Mouse (Mus musculus): ENCODE measurements around the gene Dppa4.
"Not testable (repeated sequence)": the region's sequence is repeated elsewhere in the genome, so short reads cannot be mapped to it uniquely, and the experiment has no call there.

Gene Dppa4

GRCm38 (mm10) chr16:48283517-48283916 is at the start of gene Dppa4:
Dppa4 (plus strand) TSS chr16:48283733.
- no peak for DNase-seq

DNA sequence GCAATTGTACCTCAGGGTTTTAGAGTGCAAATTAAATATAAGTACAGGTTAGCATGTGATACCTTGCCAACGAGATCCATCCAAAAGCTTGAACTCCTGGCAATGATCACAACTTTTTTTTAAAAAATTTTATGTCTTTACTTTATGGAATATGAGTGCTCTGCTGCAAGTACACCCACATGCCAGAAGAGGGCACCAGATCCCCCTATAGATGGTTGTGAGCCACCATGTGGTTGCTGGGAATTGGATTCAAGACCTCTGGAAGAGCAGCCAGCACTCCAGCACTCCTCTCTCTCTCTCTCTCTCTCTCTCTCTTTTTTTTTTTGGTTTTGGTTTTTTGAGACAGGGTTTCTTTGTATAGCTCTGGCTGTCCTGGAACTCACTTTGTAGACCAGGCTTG is 48.5 kb upstream of the Dppa4 start:
- DNase-seq: peak in 1 of 2 experiments; percentile 5

GRCm38 (mm10) chr16:48237676-48238075 is 45.9 kb upstream of the Dppa4 start:
- DNase-seq: no peak

GRCm38 (mm10) chr16:48247044-48247661 is 36.4 kb upstream of the Dppa4 start:
- no peak for DNase-seq

DNA sequence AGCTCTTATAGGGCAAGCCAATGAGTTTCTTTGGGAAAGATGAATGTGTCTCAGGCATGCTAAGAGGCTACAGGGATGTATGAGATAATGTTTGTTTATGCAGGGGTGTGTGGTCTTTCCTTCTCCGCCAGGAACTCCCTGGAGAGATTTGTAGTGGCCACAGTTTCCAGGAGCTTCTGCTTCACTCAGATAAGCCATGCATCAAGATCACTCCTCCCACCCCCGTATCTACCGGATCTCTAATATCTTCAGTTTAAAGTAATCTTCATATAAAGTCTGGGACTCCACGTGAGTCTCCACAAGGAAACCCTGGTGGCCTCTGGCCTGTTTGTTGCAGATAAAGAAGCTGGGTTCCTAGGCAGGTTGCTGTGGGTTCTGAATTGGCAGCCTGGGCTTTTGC is 30.7 kb upstream of the Dppa4 start:
- DNase-seq: no peak

DNA sequence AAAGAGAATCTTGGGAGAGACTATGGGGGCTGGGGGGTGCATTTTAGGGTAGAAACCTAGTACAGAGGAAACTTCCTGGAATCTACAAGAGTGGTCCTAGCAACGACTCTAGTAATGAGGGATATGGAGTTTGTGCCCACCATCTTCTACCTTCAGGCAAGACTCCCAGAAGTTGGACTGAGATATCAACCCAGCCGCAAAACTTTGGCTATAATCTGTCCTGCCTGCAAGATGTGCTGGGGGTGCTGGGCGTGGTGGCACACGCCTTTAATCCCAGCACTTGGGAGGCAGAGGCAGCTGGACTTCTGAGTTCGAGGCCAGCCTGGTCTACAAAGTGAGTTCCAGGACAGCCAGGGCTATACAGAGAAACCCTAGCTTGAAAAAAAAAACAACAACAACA is 28.9 kb upstream of the Dppa4 start:
- no peak for DNase-seq

DNA sequence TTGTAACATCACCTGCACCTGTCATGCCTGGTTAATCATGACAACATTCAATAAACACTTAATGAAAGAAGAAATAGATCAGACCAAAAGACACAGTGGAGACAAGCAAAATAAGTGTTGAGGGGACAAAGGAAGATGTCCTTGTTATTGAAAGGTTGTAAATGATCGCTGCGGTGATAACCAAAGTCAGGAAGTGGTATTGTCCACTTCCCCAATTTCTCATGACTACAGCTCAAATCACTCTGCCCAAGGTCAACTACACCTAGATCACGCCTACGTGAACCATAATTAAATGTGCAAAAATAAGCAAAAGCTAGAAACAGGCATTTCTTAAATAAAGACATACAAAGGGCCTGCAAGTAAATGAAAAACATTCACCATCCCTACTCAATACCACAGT is 24.0 kb upstream of the Dppa4 start:
- DNase-seq: no peak

- DNase-seq: no peak
Observed at GRCm38 (mm10) chr16:48262901-48263300, 20.6 kb upstream of the Dppa4 start.

GRCm38 (mm10) chr16:48265856-48266255 is 17.7 kb upstream of the Dppa4 start:
- no peak for DNase-seq

DNA sequence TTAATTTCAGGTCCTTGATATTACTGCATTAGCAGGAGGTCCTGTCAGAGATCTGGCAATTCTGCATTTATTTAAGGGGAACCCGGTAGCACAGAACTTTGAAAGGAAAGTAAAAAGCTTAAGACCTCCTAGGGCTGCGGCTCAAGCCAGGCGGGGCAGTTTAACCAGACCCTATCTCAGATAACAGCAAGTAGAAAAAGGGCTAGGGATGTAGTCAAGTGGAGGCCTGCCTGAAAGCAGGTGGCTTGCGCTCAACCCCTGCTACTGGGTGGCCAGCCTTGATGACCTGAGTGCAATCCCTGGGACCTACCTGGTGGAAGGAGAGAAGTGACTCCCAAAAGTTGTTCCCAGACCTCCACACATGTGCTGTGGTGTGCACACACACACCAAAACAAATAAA is 6.6 kb upstream of the Dppa4 start:
- no peak for DNase-seq

- DNase-seq: no peak
Observed at GRCm38 (mm10) chr16:48280883-48281282, 2.6 kb upstream of the Dppa4 start.

DNA sequence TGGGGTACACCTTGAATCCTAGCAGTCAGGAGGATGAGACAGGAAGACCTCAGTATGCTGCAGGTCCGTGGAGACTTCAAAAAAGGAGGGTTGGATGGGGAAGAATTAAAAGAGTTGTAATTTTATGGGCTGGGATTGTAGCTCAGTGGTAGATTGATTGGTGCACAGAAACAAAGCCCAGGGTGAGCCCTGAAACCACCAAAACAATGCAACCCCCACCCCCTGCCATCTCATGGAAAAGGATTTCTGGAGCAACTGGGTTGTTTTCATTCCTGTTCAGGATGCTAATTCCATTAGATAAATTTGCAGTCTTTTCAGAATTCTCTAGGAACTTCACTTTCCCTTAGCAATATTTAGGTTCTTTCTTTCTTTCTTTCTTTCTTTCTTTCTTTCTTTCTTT is 732 bp upstream of the Dppa4 start:
- DNase-seq: no peak

DNA sequence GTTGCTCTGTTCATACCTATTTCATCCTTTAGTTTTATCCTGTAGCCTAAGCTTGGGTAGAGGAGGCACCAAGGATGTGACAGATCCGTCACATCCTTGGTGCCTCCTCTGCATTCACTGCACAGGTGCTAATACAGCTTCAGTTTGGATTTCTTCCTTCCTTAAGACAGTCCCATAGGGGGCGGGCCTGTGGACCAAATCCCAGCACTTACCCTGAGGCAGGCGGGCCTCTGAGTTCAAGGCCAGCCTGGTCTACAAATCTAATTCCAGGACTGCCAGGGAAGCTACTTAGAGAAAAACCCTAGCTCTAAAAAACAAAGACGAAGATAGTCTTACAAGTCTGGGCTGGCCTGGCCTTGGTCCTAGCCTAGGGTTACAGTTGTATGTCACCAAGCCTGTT is 2.0 kb downstream of the Dppa4 start:
- no peak for DNase-seq

GRCm38 (mm10) chr16:48297384-48298136 is 14.0 kb downstream of the Dppa4 start:
- no peak for DNase-seq

GRCm38 (mm10) chr16:48299884-48300283 is 16.4 kb downstream of the Dppa4 start:
- DNase-seq: no peak

- DNase-seq: no peak
Observed at GRCm38 (mm10) chr16:48303509-48303908, 20.0 kb downstream of the Dppa4 start, which contains the start of gene Dppa2. Dppa2 (plus strand) TSS chr16:48303908.

- peak; percentile 6 to 20 for DNase-seq
Observed at GRCm38 (mm10) chr16:48303983-48304382, 20.4 kb downstream of the Dppa4 start.

- not testable (repeated sequence) for DNase-seq
Observed at GRCm38 (mm10) chr16:48308916-48309315, 25.4 kb downstream of the Dppa4 start.

DNA sequence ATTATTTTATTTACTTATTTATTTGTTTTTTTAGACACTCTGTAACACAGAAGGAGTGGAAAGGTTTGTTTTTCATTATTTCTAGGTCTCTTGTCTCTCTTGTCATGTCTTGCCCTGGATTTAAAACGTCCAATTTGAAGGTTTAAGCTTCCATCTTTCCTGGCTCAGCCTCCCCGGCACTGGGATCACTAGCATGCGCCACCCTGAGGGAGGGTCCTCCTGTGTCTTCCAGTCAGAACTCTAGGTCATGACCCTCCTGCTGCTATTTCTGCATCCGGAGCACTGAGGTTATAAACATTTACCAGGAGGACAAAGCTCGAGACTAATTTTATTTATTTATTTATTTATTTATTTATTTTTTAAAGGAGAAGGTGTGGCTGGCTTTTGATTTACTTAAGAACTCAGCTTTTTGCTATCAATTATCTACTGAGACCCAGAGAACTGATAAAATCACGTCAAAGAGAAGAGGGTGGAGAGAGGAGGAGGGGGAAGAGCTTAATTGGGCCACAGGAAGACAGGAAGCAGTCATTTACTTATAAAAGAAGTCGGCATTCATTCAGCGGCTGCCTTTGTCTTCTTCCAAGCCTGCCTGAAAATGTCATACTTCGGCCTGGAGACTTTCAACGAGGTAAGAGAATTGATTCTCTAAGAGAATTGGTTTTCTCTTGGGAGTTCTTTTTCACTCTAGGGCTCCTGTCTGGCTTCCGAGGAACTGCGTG is 26.5 kb downstream of the Dppa4 start:
- no peak for DNase-seq

- DNase-seq: no peak
Observed at GRCm38 (mm10) chr16:48315294-48315693, 31.8 kb downstream of the Dppa4 start.

DNA sequence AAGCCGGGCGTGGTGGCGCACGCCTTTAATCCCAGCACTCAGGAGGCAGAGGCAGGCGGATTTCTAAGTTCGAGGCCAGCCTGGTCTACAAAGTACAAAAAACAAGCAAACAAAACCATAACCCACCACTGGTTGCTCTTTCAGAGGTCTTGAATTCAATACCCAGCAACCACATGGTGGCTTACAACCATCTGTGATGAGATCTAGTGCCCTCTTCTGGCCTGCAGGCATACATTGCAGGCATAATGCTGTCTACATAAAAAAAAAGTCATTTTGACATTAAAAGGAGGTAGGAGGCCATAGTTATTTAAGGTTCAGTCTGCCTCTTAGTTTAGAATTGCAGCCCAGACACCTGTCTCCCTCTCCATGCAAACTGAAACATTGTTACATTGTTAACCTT is 37.2 kb downstream of the Dppa4 start:
- no peak for DNase-seq

- no peak for DNase-seq
Observed at GRCm38 (mm10) chr16:48323133-48323532, 39.6 kb downstream of the Dppa4 start.

DNA sequence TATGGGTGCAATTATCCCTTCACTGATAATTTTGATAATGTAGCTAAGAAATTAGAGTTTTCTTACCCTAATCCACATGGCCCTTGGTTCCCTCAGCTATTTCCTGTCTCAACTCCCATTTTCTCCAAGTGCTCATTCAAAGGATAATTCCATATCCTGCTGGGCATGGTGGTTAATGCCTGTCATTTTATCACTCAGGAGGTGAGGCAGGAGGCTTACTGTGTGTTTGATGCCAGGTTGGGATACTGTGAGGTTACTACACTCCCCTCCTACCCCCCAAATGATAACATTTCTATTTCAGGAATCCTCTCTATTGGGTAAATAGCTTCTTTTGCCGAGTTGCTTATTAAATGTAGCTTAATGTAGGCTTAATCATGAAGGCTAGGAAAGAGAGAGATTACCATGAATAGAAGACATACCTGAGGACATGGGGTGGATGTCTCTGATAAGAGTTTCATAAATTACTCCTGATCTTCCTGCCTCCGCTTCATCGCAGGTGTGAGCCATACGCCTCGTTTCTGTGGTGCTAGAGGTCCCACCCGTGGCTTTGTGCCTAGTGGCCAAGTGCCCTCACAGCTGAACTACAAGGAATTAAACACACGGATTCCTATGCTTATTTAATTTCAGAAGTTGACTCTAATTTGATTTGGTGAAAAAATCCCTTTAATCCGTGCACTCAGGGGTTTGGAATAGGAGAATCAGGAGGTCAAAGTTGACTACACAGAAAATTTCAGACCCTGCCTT is 40.2 kb downstream of the Dppa4 start:
- DNase-seq: no peak
